Mouse (Mus musculus): ENCODE data around the gene Samsn1. TPM values are rescaled to one million over a fixed set of nuclear protein-coding genes. Genes with fewer than 3 reads are reported as not detected.
A peak's percentile ranks its signal among the peaks of the same experiment; 100 is the strongest.

The Samsn1 gene
- polyA plus RNA-seq, 1 experiment from 2014 or later: 4.5 TPM

GRCm38 (mm10) chr16:75970266-75970998 lies 51.6 kb downstream of the Samsn1 start:
- Histone ChIP-seq H3K4me3 (ENCODE audit: low read depth, low read length) (no peak overlapping the region), H3K4me2 (ENCODE audit: low read depth, low read length) (no peak overlapping the region), H3K27me3 (replicated peaks; ENCODE audit: control insufficient read depth, insufficient read depth, low read length) (no peaks in the 10 kb centered on the region), H3K9me3 (ENCODE audit: control insufficient read depth, low read length) (no peaks in the 10 kb centered on the region), H3K9ac (ENCODE audit: low read depth, low read length) (no peak overlapping the region), H3K36me3 (ENCODE audit: control insufficient read depth, insufficient read depth, low read length) (no peaks in the 10 kb centered on the region), H3K4me1 (ENCODE audit: control insufficient read depth, insufficient read depth, low read length) (no peaks in the 10 kb centered on the region), H3K27ac (replicated peaks; ENCODE audit: low read depth, low read length) (no peak overlapping the region)
- 80% methylated on average over 6 of the region's 6 CpGs for WGBS
- DNase-seq (ENCODE audit: low spot score) (no peak), ATAC-seq (ENCODE audit: low read depth) (no peak)

- no peaks in the 10 kb centered on the region for H3K36me3 ChIP-seq (ENCODE audit: control insufficient read depth, insufficient read depth, low read length)
- 47% methylated on average over 8 of the region's 8 CpGs for WGBS
- no peak overlapping the region for H3K9ac ChIP-seq (ENCODE audit: low read depth, low read length)
- no peaks in the 10 kb centered on the region for H3K9me3 ChIP-seq (ENCODE audit: control insufficient read depth, low read length)
- H3K4me3 ChIP-seq (ENCODE audit: low read depth, low read length): no peak overlapping the region
- H3K4me2 ChIP-seq (ENCODE audit: low read depth, low read length): no peak overlapping the region
- H3K27ac ChIP-seq (replicated peaks; ENCODE audit: low read depth, low read length): no peak overlapping the region
- ATAC-seq (ENCODE audit: low read depth) (no peak), DNase-seq (ENCODE audit: low spot score) (no peak)
- no peaks in the 10 kb centered on the region for H3K27me3 ChIP-seq (replicated peaks; ENCODE audit: control insufficient read depth, insufficient read depth, low read length)
- H3K4me1 ChIP-seq (ENCODE audit: control insufficient read depth, insufficient read depth, low read length): no peaks in the 10 kb centered on the region
These were observed 60.1 kb downstream of the Samsn1 start for GRCm38 (mm10) chr16:75962021-75962420.

GRCm38 (mm10) chr16:75961487-75961886 lies 60.6 kb downstream of the Samsn1 start:
- no peaks in the 10 kb centered on the region for H3K27me3 ChIP-seq (replicated peaks; ENCODE audit: control insufficient read depth, insufficient read depth, low read length)
- H3K27ac ChIP-seq (replicated peaks; ENCODE audit: low read depth, low read length): no peak overlapping the region
- no peak overlapping the region for H3K4me3 ChIP-seq (ENCODE audit: low read depth, low read length)
- no peaks in the 10 kb centered on the region for H3K36me3 ChIP-seq (ENCODE audit: control insufficient read depth, insufficient read depth, low read length)
- no peak overlapping the region for H3K4me2 ChIP-seq (ENCODE audit: low read depth, low read length)
- H3K9ac ChIP-seq (ENCODE audit: low read depth, low read length): no peak overlapping the region
- no peaks in the 10 kb centered on the region for H3K4me1 ChIP-seq (ENCODE audit: control insufficient read depth, insufficient read depth, low read length)
- DNase-seq (ENCODE audit: low spot score) (no peak), ATAC-seq (ENCODE audit: low read depth) (no peak)
- H3K9me3 ChIP-seq (ENCODE audit: control insufficient read depth, low read length): no peaks in the 10 kb centered on the region
- 41% methylated on average over 5 of the region's 5 CpGs for WGBS

GRCm38 (mm10) chr16:75961036-75961435 lies 61.0 kb downstream of the Samsn1 start:
- H3K4me3 ChIP-seq (ENCODE audit: low read depth, low read length): no peak overlapping the region
- no peaks in the 10 kb centered on the region for H3K9me3 ChIP-seq (ENCODE audit: control insufficient read depth, low read length)
- DNase-seq (ENCODE audit: low spot score) (peak; percentile 14), ATAC-seq (ENCODE audit: low read depth) (no peak)
- WGBS: 78% methylated on average over 7 of the region's 7 CpGs
- H3K4me1 ChIP-seq (ENCODE audit: control insufficient read depth, insufficient read depth, low read length): no peaks in the 10 kb centered on the region
- H3K27me3 ChIP-seq (replicated peaks; ENCODE audit: control insufficient read depth, insufficient read depth, low read length): no peaks in the 10 kb centered on the region
- no peak overlapping the region for H3K27ac ChIP-seq (replicated peaks; ENCODE audit: low read depth, low read length)
- no peak overlapping the region for H3K4me2 ChIP-seq (ENCODE audit: low read depth, low read length)
- no peaks in the 10 kb centered on the region for H3K36me3 ChIP-seq (ENCODE audit: control insufficient read depth, insufficient read depth, low read length)
- no peak overlapping the region for H3K9ac ChIP-seq (ENCODE audit: low read depth, low read length)

- DNase-seq (ENCODE audit: low spot score) (no peak), ATAC-seq (ENCODE audit: low read depth) (no peak)
- Histone ChIP-seq H3K9ac (ENCODE audit: low read depth, low read length) (no peak overlapping the region), H3K27me3 (replicated peaks; ENCODE audit: control insufficient read depth, insufficient read depth, low read length) (no peaks in the 10 kb centered on the region), H3K4me1 (ENCODE audit: control insufficient read depth, insufficient read depth, low read length) (no peaks in the 10 kb centered on the region), H3K36me3 (ENCODE audit: control insufficient read depth, insufficient read depth, low read length) (no peaks in the 10 kb centered on the region), H3K27ac (replicated peaks; ENCODE audit: low read depth, low read length) (no peak overlapping the region), H3K9me3 (ENCODE audit: control insufficient read depth, low read length) (no peaks in the 10 kb centered on the region), H3K4me3 (ENCODE audit: low read depth, low read length) (no peak overlapping the region), H3K4me2 (ENCODE audit: low read depth, low read length) (no peak overlapping the region)
These were observed 88.7 kb downstream of the Samsn1 start for GRCm38 (mm10) chr16:75933357-75933756.

GRCm38 (mm10) chr16:75930222-75930553 lies 91.9 kb downstream of the Samsn1 start:
- Histone ChIP-seq H3K4me2 (ENCODE audit: low read depth, low read length) (no peak overlapping the region), H3K9me3 (ENCODE audit: control insufficient read depth, low read length) (no peaks in the 10 kb centered on the region), H3K4me3 (ENCODE audit: low read depth, low read length) (no peak overlapping the region), H3K9ac (ENCODE audit: low read depth, low read length) (no peak overlapping the region), H3K27me3 (replicated peaks; ENCODE audit: control insufficient read depth, insufficient read depth, low read length) (no peaks in the 10 kb centered on the region), H3K36me3 (ENCODE audit: control insufficient read depth, insufficient read depth, low read length) (no peaks in the 10 kb centered on the region), H3K4me1 (ENCODE audit: control insufficient read depth, insufficient read depth, low read length) (no peaks in the 10 kb centered on the region), H3K27ac (replicated peaks; ENCODE audit: low read depth, low read length) (no peak overlapping the region)
- no peak for ATAC-seq (ENCODE audit: low read depth)
- DNase-seq (ENCODE audit: low spot score): no peak
- 86% methylated on average over 4 of the region's 4 CpGs for WGBS

GRCm38 (mm10) chr16:75929536-75930221 lies 92.4 kb downstream of the Samsn1 start:
- ATAC-seq (ENCODE audit: low read depth) (no peak), DNase-seq (ENCODE audit: low spot score) (no peak)
- no peaks in the 10 kb centered on the region for H3K36me3 ChIP-seq (ENCODE audit: control insufficient read depth, insufficient read depth, low read length)
- no peaks in the 10 kb centered on the region for H3K9me3 ChIP-seq (ENCODE audit: control insufficient read depth, low read length)
- WGBS: 67% methylated on average over 11 of the region's 11 CpGs
- H3K4me1 ChIP-seq (ENCODE audit: control insufficient read depth, insufficient read depth, low read length): no peaks in the 10 kb centered on the region
- no peak overlapping the region for H3K27ac ChIP-seq (replicated peaks; ENCODE audit: low read depth, low read length)
- H3K4me2 ChIP-seq (ENCODE audit: low read depth, low read length): no peak overlapping the region
- H3K27me3 ChIP-seq (replicated peaks; ENCODE audit: control insufficient read depth, insufficient read depth, low read length): no peaks in the 10 kb centered on the region
- no peak overlapping the region for H3K9ac ChIP-seq (ENCODE audit: low read depth, low read length)
- H3K4me3 ChIP-seq (ENCODE audit: low read depth, low read length): no peak overlapping the region

GRCm38 (mm10) chr16:75926511-75926910 lies 95.6 kb downstream of the Samsn1 start:
- Histone ChIP-seq H3K9me3 (ENCODE audit: control insufficient read depth, low read length) (no peaks in the 10 kb centered on the region), H3K4me3 (ENCODE audit: low read depth, low read length) (no peak overlapping the region), H3K36me3 (ENCODE audit: control insufficient read depth, insufficient read depth, low read length) (no peaks in the 10 kb centered on the region), H3K27me3 (replicated peaks; ENCODE audit: control insufficient read depth, insufficient read depth, low read length) (no peaks in the 10 kb centered on the region), H3K9ac (ENCODE audit: low read depth, low read length) (no peak overlapping the region), H3K27ac (replicated peaks; ENCODE audit: low read depth, low read length) (no peak overlapping the region), H3K4me2 (ENCODE audit: low read depth, low read length) (no peak overlapping the region), H3K4me1 (ENCODE audit: control insufficient read depth, insufficient read depth, low read length) (no peaks in the 10 kb centered on the region)
- DNase-seq (ENCODE audit: low spot score): no peak
- no peak for ATAC-seq (ENCODE audit: low read depth)
- 76% methylated on average over 2 of the region's 2 CpGs for WGBS

GRCm38 (mm10) chr16:75920870-75921269 lies 101.2 kb downstream of the Samsn1 start:
- H3K36me3 ChIP-seq (ENCODE audit: control insufficient read depth, insufficient read depth, low read length): no peaks in the 10 kb centered on the region
- no peak overlapping the region for H3K27ac ChIP-seq (replicated peaks; ENCODE audit: low read depth, low read length)
- ATAC-seq (ENCODE audit: low read depth) (no peak), DNase-seq (ENCODE audit: low spot score) (no peak)
- 78% methylated on average over 4 of the region's 4 CpGs for WGBS
- no peak overlapping the region for H3K9ac ChIP-seq (ENCODE audit: low read depth, low read length)
- H3K9me3 ChIP-seq (ENCODE audit: control insufficient read depth, low read length): no peaks in the 10 kb centered on the region
- no peaks in the 10 kb centered on the region for H3K4me1 ChIP-seq (ENCODE audit: control insufficient read depth, insufficient read depth, low read length)
- no peaks in the 10 kb centered on the region for H3K27me3 ChIP-seq (replicated peaks; ENCODE audit: control insufficient read depth, insufficient read depth, low read length)
- no peak overlapping the region for H3K4me3 ChIP-seq (ENCODE audit: low read depth, low read length)
- no peak overlapping the region for H3K4me2 ChIP-seq (ENCODE audit: low read depth, low read length)

Measured in embryonic facial prominence, embryonic 14.5 days (tissue).